Mouse (Mus musculus): ENCODE data around the gene Cd300ld5. TPM values are rescaled to one million over a fixed set of nuclear protein-coding genes. Genes with fewer than 3 reads are reported as not detected.

Gene Cd300ld5
- total and polyA plus RNA-seq, 2 experiments from 2014 or later: not detected

DNA sequence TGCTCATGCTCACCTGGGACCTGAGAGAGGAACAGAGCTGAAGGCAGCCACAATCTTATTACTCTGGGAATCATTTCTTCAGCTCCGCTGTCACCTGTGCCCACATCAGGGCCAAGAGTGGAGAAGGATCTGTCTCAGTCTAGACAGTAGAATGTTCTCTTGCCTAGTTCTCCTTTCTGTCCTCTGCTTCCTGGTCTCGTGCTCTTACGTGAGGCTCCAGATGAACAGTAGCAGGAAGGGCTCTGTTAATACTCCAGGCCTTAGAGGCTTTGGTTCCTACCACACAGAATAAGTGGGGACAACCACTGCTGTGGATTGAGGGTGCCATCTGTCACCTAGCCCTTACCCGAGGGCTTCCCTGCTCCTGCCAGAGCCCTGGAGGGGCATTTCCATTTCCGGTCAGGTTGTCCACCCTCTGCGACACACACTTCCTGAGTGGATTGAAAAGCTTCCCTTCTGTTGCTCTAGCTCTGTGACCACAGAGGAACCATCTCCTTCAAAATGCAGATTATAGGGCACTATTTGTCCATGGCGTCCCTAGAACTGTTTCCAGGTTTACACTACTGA, 36.0 kb downstream of the Cd300ld5 start, which contains the start of gene Cd300c2:
Gene Cd300c2 (minus strand): TSS at position 407 of the 567 bp plus-strand sequence.
- ATAC-seq (no peak), DNase-seq (ENCODE audit: low spot score) (no peak)
- Histone ChIP-seq H3K9ac (replicated peaks; ENCODE audit: low read length) (no peak within 1 kb of the TSS), H3K36me3 (ENCODE audit: insufficient read depth, low read length) (no peaks in the 10 kb centered on the region), H3K27ac (no peak within 1 kb of the TSS), H3K4me2 (ENCODE audit: low read depth, low read length) (no peak within 1 kb of the TSS), H3K4me1 (ENCODE audit: insufficient read depth, low read length) (no peaks in the 10 kb centered on the region), H3K27me3 (ENCODE audit: insufficient read depth, low read length) (no peaks in the 10 kb centered on the region), H3K9me3 (ENCODE audit: low read length) (no peaks in the 10 kb centered on the region), H3K4me3 (ENCODE audit: low read length) (no peak within 1 kb of the TSS)
- 82% methylated on average over 7 of the region's 7 CpGs for WGBS
- no peak for TF ChIP-seq CTCF (IDR thresholded peaks at IDR 0.05; ENCODE audit: low read depth)

- no peak within 1 kb of the TSS for H3K27ac ChIP-seq
- H3K36me3 ChIP-seq (ENCODE audit: insufficient read depth, low read length): no peaks in the 10 kb centered on the region
- no peak for DNase-seq (ENCODE audit: low spot score)
- no peak within 1 kb of the TSS for H3K4me3 ChIP-seq (ENCODE audit: low read length)
- 86% methylated on average over 4 of the region's 4 CpGs for WGBS
- TF ChIP-seq CTCF (IDR thresholded peaks at IDR 0.05; ENCODE audit: low read depth): no peak
- no peaks in the 10 kb centered on the region for H3K27me3 ChIP-seq (ENCODE audit: insufficient read depth, low read length)
- H3K4me2 ChIP-seq (ENCODE audit: low read depth, low read length): no peak within 1 kb of the TSS
- H3K4me1 ChIP-seq (ENCODE audit: insufficient read depth, low read length): no peaks in the 10 kb centered on the region
- ATAC-seq: no peak
- H3K9me3 ChIP-seq (ENCODE audit: low read length): no peaks in the 10 kb centered on the region
- H3K9ac ChIP-seq (replicated peaks; ENCODE audit: low read length): no peak within 1 kb of the TSS
Measured at GRCm38 (mm10) chr11:114989793-114990192, 47.8 kb downstream of the Cd300ld5 start, which contains the start of gene Cd300ld. TSS of gene Cd300ld (minus strand) at chr11:114989922.

- 77% methylated on average over 4 of the region's 4 CpGs for WGBS
- Histone ChIP-seq H3K4me2 (ENCODE audit: low read depth, low read length) (no peak overlapping the region), H3K27ac (no peak overlapping the region), H3K9ac (replicated peaks; ENCODE audit: low read length) (no peak overlapping the region), H3K4me1 (ENCODE audit: insufficient read depth, low read length) (no peaks in the 10 kb centered on the region), H3K9me3 (ENCODE audit: low read length) (peaks cover 10% of the 10 kb centered on the region), H3K4me3 (ENCODE audit: low read length) (no peak overlapping the region), H3K27me3 (ENCODE audit: insufficient read depth, low read length) (no peaks in the 10 kb centered on the region), H3K36me3 (ENCODE audit: insufficient read depth, low read length) (no peaks in the 10 kb centered on the region)
- TF ChIP-seq CTCF (IDR thresholded peaks at IDR 0.05; ENCODE audit: low read depth): no peak
- no peak for ATAC-seq
- no peak for DNase-seq (ENCODE audit: low spot score)
Measured at GRCm38 (mm10) chr11:114981866-114982265, 55.7 kb downstream of the Cd300ld5 start.

Other genes starting within 250 kb of the Cd300ld5 start
- gene Btbd17, start 241.8 kb downstream of the Cd300ld5 start, total RNA-seq (2014; rRNA removed): 84.6 and 94.0 TPM in 2 replicates
- gene Btbd17, start 241.8 kb downstream of the Cd300ld5 start, polyA plus RNA-seq (2015; fragmentation: Nextera tagmentation; extraction: Ambion mirVana): 30.4 and 31.1 TPM in 2 replicates
- 0.58 TPM in 1 of 2 replicates, not detected in the other for gene Gpr142, start 238.8 kb downstream of the Cd300ld5 start, total RNA-seq (2014; rRNA removed)
- not detected in 2 replicates for gene Gpr142, start 238.8 kb downstream of the Cd300ld5 start, polyA plus RNA-seq (2015; fragmentation: Nextera tagmentation; extraction: Ambion mirVana)
- 12.8 and 14.1 TPM in 2 replicates for gene Gprc5c, start 186.6 kb downstream of the Cd300ld5 start, total RNA-seq (2014; rRNA removed)
- 7.5 and 7.8 TPM in 2 replicates for gene Gprc5c, start 186.6 kb downstream of the Cd300ld5 start, polyA plus RNA-seq (2015; fragmentation: Nextera tagmentation; extraction: Ambion mirVana)
- 1.1 and 2.6 TPM in 2 replicates for gene Cd300a, start 147.7 kb downstream of the Cd300ld5 start, total RNA-seq (2014; rRNA removed)
- 1.4 and 1.5 TPM in 2 replicates for gene Cd300a, start 147.7 kb downstream of the Cd300ld5 start, polyA plus RNA-seq (2015; fragmentation: Nextera tagmentation; extraction: Ambion mirVana)
- gene Cd300lb, start 103.4 kb downstream of the Cd300ld5 start, total RNA-seq (2014; rRNA removed): 0.37 TPM in 1 of 2 replicates, not detected in the other
- gene Cd300lb, start 103.4 kb downstream of the Cd300ld5 start, polyA plus RNA-seq (2015; fragmentation: Nextera tagmentation; extraction: Ambion mirVana): 0.08 TPM in 1 of 2 replicates, not detected in the other
- not detected in 2 replicates for gene Cd300c, start 68.6 kb downstream of the Cd300ld5 start, total RNA-seq (2014; rRNA removed)
- not detected in 2 replicates for gene Cd300c, start 68.6 kb downstream of the Cd300ld5 start, polyA plus RNA-seq (2015; fragmentation: Nextera tagmentation; extraction: Ambion mirVana)
- 0.58 TPM in 1 of 2 replicates, not detected in the other for gene Cd300ld, start 47.8 kb downstream of the Cd300ld5 start, total RNA-seq (2014; rRNA removed)
- 0.15 TPM in 1 of 2 replicates, not detected in the other for gene Cd300ld, start 47.8 kb downstream of the Cd300ld5 start, polyA plus RNA-seq (2015; fragmentation: Nextera tagmentation; extraction: Ambion mirVana)
- 0.61 and 2.1 TPM in 2 replicates for gene Cd300c2, start 35.9 kb downstream of the Cd300ld5 start, total RNA-seq (2014; rRNA removed)
- 2.5 and 3.0 TPM in 2 replicates for gene Cd300c2, start 35.9 kb downstream of the Cd300ld5 start, polyA plus RNA-seq (2015; fragmentation: Nextera tagmentation; extraction: Ambion mirVana)
- not detected in 2 replicates for gene Cd300ld2, start 21.6 kb downstream of the Cd300ld5 start, total RNA-seq (2014; rRNA removed)
- not detected in 2 replicates for gene Cd300ld2, start 21.6 kb downstream of the Cd300ld5 start, polyA plus RNA-seq (2015; fragmentation: Nextera tagmentation; extraction: Ambion mirVana)
- gene Cd300ld4, start 10.8 kb downstream of the Cd300ld5 start, total RNA-seq (2014; rRNA removed): not detected in 2 replicates
- gene Cd300ld4, start 10.8 kb downstream of the Cd300ld5 start, polyA plus RNA-seq (2015; fragmentation: Nextera tagmentation; extraction: Ambion mirVana): not detected in 2 replicates
- gene Cd300ld3, start 10.6 kb upstream of the Cd300ld5 start, total RNA-seq (2014; rRNA removed): not detected in 2 replicates
- not detected in 2 replicates for gene Cd300ld3, start 10.6 kb upstream of the Cd300ld5 start, polyA plus RNA-seq (2015; fragmentation: Nextera tagmentation; extraction: Ambion mirVana)
- not detected in 2 replicates for gene Cd300e, start 24.4 kb upstream of the Cd300ld5 start, total RNA-seq (2014; rRNA removed)
- gene Cd300e, start 24.4 kb upstream of the Cd300ld5 start, polyA plus RNA-seq (2015; fragmentation: Nextera tagmentation; extraction: Ambion mirVana): 0.09 and 0.14 TPM in 2 replicates
- 1.2 TPM in 2 replicates for gene Rab37, start 53.7 kb upstream of the Cd300ld5 start, total RNA-seq (2014; rRNA removed)
- 1.2 and 1.3 TPM in 2 replicates for gene Rab37, start 53.7 kb upstream of the Cd300ld5 start, polyA plus RNA-seq (2015; fragmentation: Nextera tagmentation; extraction: Ambion mirVana)
- gene Cd300lf, start 96.2 kb upstream of the Cd300ld5 start, total RNA-seq (2014; rRNA removed): not detected in 2 replicates
- gene Cd300lf, start 96.2 kb upstream of the Cd300ld5 start, polyA plus RNA-seq (2015; fragmentation: Nextera tagmentation; extraction: Ambion mirVana): 0.23 and 0.37 TPM in 2 replicates
- gene Slc9a3r1, start 125.6 kb upstream of the Cd300ld5 start, total RNA-seq (2014; rRNA removed): 72.6 and 76.9 TPM in 2 replicates
- gene Slc9a3r1, start 125.6 kb upstream of the Cd300ld5 start, polyA plus RNA-seq (2015; fragmentation: Nextera tagmentation; extraction: Ambion mirVana): 91.8 and 98.2 TPM in 2 replicates
- 6.4 and 11.1 TPM in 2 replicates for gene Tmem104, start 149.7 kb upstream of the Cd300ld5 start, total RNA-seq (2014; rRNA removed)
- 10.1 and 13.5 TPM in 2 replicates for gene Tmem104, start 149.7 kb upstream of the Cd300ld5 start, polyA plus RNA-seq (2015; fragmentation: Nextera tagmentation; extraction: Ambion mirVana)
- 17.3 and 27.8 TPM in 2 replicates for gene Nat9, start 150.1 kb upstream of the Cd300ld5 start, total RNA-seq (2014; rRNA removed)
- 17.3 and 22.2 TPM in 2 replicates for gene Nat9, start 150.1 kb upstream of the Cd300ld5 start, polyA plus RNA-seq (2015; fragmentation: Nextera tagmentation; extraction: Ambion mirVana)
- gene Grin2c, start 229.5 kb upstream of the Cd300ld5 start, total RNA-seq (2014; rRNA removed): 6.9 and 7.1 TPM in 2 replicates
- 1.0 and 1.1 TPM in 2 replicates for gene Grin2c, start 229.5 kb upstream of the Cd300ld5 start, polyA plus RNA-seq (2015; fragmentation: Nextera tagmentation; extraction: Ambion mirVana)
- 20.0 and 22.6 TPM in 2 replicates for gene Fdxr, start 239.3 kb upstream of the Cd300ld5 start, total RNA-seq (2014; rRNA removed)
- 15.0 and 16.4 TPM in 2 replicates for gene Fdxr, start 239.3 kb upstream of the Cd300ld5 start, polyA plus RNA-seq (2015; fragmentation: Nextera tagmentation; extraction: Ambion mirVana)